Mouse (Mus musculus) monocyte, adult 2 months (primary cell): ENCODE measurements around the gene Polr1a.

Experiments used
- DNase-seq, 2 experiments: peaks; one replicate each; pipeline ENCODE4 v3.0.0; 2022; ENCODE audit warnings: low spot score in 2 of 2, low read depth in 1 of 2

The Polr1a gene

GRCm38 (mm10) chr6:71995081-71995480 is 86.2 kb downstream of the Polr1a start:
- DNase-seq, result no peak

GRCm38 (mm10) chr6:71997215-71997614 is 88.4 kb downstream of the Polr1a start:
- DNase-seq, result no peak

- DNase-seq, result no peak
Measured at GRCm38 (mm10) chr6:71999917-72000512, 91.2 kb downstream of the Polr1a start.

GRCm38 (mm10) chr6:72001220-72001777 is 92.4 kb downstream of the Polr1a start:
- no peak for DNase-seq

- DNase-seq, result no peak
Measured at GRCm38 (mm10) chr6:72007411-72008212, 98.8 kb downstream of the Polr1a start.

GRCm38 (mm10) chr6:72008213-72008655 is 99.4 kb downstream of the Polr1a start:
- no peak for DNase-seq

GRCm38 (mm10) chr6:72009454-72009853 is 100.6 kb downstream of the Polr1a start:
- no peak for DNase-seq

- DNase-seq, result no peak
Measured at GRCm38 (mm10) chr6:72014033-72014432, 105.2 kb downstream of the Polr1a start.

- no peak for DNase-seq
Measured at GRCm38 (mm10) chr6:72018052-72018451, 109.2 kb downstream of the Polr1a start.

- no peak for DNase-seq
Measured at GRCm38 (mm10) chr6:72025497-72025896, 116.6 kb downstream of the Polr1a start.

GRCm38 (mm10) chr6:72028079-72028478 is 119.2 kb downstream of the Polr1a start:
- no peak for DNase-seq

- no peak for DNase-seq
Measured at GRCm38 (mm10) chr6:72029674-72030073, 120.8 kb downstream of the Polr1a start.
